Mouse (Mus musculus): ENCODE measurements around the gene Abl2.
"Not testable (repeated sequence)": the region's sequence is repeated elsewhere in the genome, so short reads cannot be mapped to it uniquely, and the experiment has no call there.

Abl2 gene

GRCm38 (mm10) chr1:156558024-156558930, at the start of gene Abl2:
TSS of gene Abl2 (plus strand) at chr1:156558786.
- DNase-seq (ENCODE audit: low read depth): peak; percentile 72

GRCm38 (mm10) chr1:156520136-156520780, 38.3 kb upstream of the Abl2 start:
- no peak for DNase-seq (ENCODE audit: low read depth)

- DNase-seq (ENCODE audit: low read depth): no peak
Observed at GRCm38 (mm10) chr1:156521796-156522517, 36.6 kb upstream of the Abl2 start.

GRCm38 (mm10) chr1:156523842-156524241, 34.7 kb upstream of the Abl2 start, which contains the start of gene Gm10031:
TSS of gene Gm10031 (plus strand) at chr1:156524012.
- DNase-seq (ENCODE audit: low read depth): not testable (repeated sequence)

- DNase-seq (ENCODE audit: low read depth): not testable (repeated sequence)
Observed at GRCm38 (mm10) chr1:156532476-156533175, 26.0 kb upstream of the Abl2 start.

- DNase-seq (ENCODE audit: low read depth): no peak
Observed at GRCm38 (mm10) chr1:156533483-156533882, 25.1 kb upstream of the Abl2 start.

- DNase-seq (ENCODE audit: low read depth): no peak
Observed at GRCm38 (mm10) chr1:156533911-156534310, 24.7 kb upstream of the Abl2 start.

- DNase-seq (ENCODE audit: low read depth): no peak
Observed at GRCm38 (mm10) chr1:156537031-156537430, 21.6 kb upstream of the Abl2 start.

GRCm38 (mm10) chr1:156537701-156538100, 20.9 kb upstream of the Abl2 start:
- DNase-seq (ENCODE audit: low read depth): no peak

- DNase-seq (ENCODE audit: low read depth): no peak
Observed at GRCm38 (mm10) chr1:156538382-156538781, 20.2 kb upstream of the Abl2 start.

GRCm38 (mm10) chr1:156539787-156540560, 18.6 kb upstream of the Abl2 start:
- no peak for DNase-seq (ENCODE audit: low read depth)

- DNase-seq (ENCODE audit: low read depth): no peak
Observed at GRCm38 (mm10) chr1:156543999-156544398, 14.6 kb upstream of the Abl2 start.

- no peak for DNase-seq (ENCODE audit: low read depth)
Observed at GRCm38 (mm10) chr1:156558950-156559640, 509 bp downstream of the Abl2 start.

GRCm38 (mm10) chr1:156559641-156560020, 1.0 kb downstream of the Abl2 start:
- DNase-seq (ENCODE audit: low read depth): no peak

- DNase-seq (ENCODE audit: low read depth): no peak
Observed at GRCm38 (mm10) chr1:156560500-156560899, 1.9 kb downstream of the Abl2 start.

- DNase-seq (ENCODE audit: low read depth): no peak
Observed at GRCm38 (mm10) chr1:156565328-156565727, 6.7 kb downstream of the Abl2 start.

GRCm38 (mm10) chr1:156566132-156566531, 7.5 kb downstream of the Abl2 start:
- peak; percentile 24 for DNase-seq (ENCODE audit: low read depth)

- DNase-seq (ENCODE audit: low read depth): no peak
Observed at GRCm38 (mm10) chr1:156569615-156570014, 11.0 kb downstream of the Abl2 start.

GRCm38 (mm10) chr1:156572952-156573351, 14.4 kb downstream of the Abl2 start:
- no peak for DNase-seq (ENCODE audit: low read depth)

- no peak for DNase-seq (ENCODE audit: low read depth)
Observed at GRCm38 (mm10) chr1:156581149-156581548, 22.6 kb downstream of the Abl2 start.

Measured in c-Kit-positive CD71-negative TER-119-negative erythroid progenitor cells, embryonic 14.5 days (primary cell).